Mouse (Mus musculus): Measurements from ENCODE around the gene Tgm2.

The Tgm2 gene

GRCm38 (mm10) chr2:158070885-158071632 is 75.2 kb downstream of the Tgm2 start:
- no peak for DNase-seq (ENCODE audit: low read depth, low spot score)

DNA sequence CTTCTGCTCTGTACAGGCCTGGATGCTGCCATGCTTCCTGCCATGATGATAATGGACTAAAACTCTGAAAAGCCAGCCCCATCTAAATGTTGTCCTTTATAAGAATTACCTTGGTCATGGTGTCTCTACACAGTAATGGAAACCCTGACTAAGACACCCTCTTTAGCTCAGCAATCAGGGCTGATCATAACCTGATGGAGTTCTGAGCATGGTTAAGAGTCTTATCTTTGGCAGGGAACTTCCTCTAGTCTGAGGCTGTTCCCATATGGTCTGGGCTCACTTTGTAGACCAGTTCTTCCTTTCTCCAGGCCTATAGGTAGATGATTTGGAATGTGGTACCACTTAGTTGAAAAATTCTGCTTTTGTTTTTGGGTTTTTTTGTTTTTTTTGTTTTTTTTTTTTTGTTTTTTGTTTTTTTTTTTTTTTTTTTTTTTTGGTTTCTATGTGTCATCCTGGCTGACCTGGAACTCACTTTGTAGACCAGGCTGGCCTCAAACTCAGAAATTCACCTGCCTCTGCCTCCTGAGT is 77.7 kb downstream of the Tgm2 start:
- DNase-seq (ENCODE audit: low read depth, low spot score), result no peak

- DNase-seq (ENCODE audit: low read depth, low spot score), result no peak
These were observed 78.9 kb downstream of the Tgm2 start for GRCm38 (mm10) chr2:158067260-158067824.

GRCm38 (mm10) chr2:158066456-158066855 is 79.8 kb downstream of the Tgm2 start:
- no peak for DNase-seq (ENCODE audit: low read depth, low spot score)

All from c-Kit-negative CD71-positive TER-119-positive erythroid progenitor cells, embryonic 14.5 days (primary cell).